Mouse (Mus musculus) kidney, adult 9 months (tissue): ENCODE data around the gene Setd6.

ENCODE experiments used
- DNase-seq: peaks from one replicate; pipeline ENCODE4 v3.0.0; 2022

The Setd6 gene

DNA sequence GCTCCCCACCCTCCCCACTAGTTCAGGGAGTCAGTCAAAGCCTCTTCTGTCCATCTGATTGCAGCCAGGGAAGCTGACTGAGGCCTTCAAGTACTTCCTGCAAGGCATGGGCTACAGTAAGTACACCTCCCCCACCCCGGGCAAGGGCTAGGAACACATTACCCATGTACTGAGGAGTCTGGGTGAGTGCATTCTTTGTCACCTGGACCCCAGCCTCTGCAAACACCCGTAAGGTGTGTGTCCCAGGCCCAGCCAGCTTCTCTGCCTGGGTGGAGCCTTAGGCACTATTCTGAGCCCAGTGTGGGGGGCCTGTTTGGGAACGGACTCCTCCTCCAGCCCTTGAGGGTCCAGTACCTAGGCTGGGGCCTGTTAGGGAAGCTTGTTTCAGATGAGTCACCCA lies 4.7 kb upstream of the Setd6 start:
- no peak for DNase-seq

DNA sequence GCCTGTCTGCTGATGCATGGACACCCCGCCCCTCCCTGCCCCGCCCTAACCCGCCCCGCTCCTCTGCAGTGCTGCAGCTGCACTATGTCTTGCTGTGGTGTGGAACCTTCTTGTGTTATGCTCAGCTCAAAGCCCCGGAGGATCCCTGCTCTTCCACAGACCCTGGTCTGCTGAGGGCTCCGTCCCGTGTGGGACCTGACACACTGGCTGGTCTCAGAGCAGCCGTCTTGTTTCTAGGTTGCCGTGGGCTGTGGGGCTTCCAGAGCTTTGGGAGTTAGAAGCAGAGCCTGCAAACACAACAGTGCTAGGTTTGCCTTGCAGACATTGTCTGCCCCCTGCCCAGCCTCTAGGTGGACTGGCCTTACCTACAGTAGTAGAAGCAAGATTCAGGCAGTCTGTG lies 3.3 kb upstream of the Setd6 start:
- no peak for DNase-seq

DNA sequence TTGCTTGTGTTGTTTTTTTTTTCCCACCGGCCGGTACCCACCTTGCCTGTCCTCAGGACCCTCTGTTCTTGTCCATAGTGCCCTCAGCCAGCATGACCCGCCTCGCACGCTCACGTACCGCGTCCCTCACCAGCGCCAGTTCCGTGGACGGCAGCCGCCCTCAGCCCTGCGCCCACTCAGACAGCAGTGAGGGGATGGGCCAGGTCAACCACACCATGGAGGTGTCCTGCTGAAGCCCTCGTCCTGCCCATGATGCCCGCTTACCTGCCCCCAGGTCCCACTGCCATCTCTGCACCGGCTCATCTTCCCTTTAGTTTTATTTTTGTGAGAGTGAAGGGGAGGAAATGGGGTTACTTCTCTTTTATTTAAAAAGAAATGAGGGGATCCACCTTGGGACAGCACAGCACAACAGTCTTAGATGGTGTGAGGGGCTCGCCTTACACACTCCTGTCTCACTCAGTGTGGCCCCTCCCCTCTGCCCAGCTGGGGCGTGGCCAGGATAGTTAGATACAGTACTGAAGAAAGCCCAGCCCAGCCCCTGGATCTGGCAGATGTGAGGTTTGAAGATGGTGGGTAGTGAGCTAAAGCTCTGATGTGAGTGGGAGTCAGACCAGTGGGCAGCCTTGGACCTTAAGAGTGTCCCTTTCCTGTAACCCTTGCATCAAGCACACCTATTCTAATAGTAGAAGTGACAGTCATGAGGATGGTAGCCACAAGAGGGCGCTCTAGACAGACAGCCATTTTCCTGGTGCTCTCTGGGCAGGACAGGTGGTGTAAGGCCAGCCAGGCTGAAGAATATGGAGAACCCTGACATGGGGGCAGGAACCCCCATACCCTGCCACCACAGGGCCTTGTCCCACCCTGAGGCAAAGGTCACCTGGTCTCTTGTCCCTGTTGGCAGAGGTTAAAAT lies 2.3 kb upstream of the Setd6 start:
- peak; percentile 84 for DNase-seq

DNA sequence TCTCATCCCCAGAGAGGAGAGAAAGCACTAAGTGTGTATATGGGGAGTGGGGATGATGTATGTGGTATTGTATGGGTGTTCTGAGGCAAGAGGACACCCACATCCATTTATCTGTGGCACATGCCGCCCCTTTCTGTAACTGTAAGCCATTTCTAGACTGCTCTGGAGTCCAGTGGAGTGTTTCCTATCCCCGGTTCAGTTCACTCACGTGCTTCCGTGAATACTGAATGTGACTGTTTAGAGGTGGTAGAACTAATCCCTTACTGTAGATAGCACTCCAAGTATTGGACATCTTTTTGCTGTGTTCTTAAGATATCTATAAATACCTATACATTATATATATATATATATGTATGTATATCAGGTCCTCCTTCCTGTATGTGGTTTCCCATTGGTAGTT lies 1.3 kb upstream of the Setd6 start:
- DNase-seq = no peak

DNA sequence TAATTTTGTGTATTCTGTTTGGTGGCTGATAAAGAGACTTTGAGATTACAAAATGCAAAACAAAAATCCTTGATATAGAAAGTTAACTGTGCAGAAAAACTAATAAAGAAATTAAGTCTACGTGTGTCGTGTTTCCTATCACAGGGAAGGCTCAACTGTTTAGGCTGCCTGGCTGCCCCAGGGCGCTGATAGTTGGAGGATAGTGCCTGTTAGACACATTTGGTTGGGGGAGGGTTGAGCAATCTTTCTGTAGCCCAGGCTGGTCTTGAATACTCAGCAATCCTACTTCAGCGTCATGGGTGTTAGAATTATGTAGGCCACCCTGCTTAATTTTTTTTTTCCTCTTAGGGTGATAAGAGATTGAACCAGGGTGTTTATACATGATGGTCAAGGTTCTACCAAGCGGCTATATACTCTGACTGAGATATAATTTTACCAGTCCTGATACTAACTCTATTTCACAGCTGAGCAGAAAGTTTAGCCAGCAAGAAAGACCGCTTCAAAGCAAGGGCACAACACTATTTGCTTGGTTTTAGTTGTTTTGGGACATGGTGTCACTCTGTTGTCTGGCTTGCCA lies 756 bp upstream of the Setd6 start:
- DNase-seq = no peak

DNA sequence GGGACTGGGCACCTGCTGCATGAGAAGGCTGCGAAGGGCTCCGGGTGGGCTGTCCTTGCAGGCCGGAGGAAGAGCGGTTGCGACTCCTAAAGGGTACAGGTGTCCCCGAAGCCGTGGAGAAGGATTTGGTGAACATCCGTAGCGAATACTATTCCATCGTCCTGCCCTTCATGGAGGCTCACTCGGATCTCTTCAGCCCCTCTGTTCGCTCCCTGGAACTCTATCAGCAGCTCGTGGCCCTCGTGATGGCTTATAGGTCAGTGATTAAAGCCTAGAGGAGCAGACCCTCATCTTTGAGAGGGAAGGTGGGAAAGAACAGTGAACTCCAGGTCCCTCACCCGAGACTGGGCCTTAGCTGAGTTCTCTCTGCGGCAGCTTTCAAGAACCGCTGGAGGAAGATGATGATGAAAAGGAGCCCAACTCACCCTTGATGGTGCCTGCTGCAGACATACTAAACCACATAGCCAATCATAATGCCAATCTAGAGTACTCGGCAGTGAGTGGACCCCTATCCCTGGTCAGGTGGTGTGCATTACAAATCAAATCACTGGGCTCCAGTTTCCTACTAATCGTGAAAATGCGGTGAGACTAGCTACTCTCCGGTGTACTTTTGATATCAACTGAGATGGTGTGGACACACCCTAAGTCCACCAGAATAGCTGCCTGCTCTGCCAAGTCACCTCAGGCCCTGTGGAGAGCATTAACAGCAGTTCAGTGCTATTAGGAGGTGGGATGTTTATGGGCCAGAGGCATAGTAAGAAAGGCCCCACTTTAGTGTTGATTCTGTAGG lies 1.1 kb downstream of the Setd6 start:
- DNase-seq = no peak

DNA sequence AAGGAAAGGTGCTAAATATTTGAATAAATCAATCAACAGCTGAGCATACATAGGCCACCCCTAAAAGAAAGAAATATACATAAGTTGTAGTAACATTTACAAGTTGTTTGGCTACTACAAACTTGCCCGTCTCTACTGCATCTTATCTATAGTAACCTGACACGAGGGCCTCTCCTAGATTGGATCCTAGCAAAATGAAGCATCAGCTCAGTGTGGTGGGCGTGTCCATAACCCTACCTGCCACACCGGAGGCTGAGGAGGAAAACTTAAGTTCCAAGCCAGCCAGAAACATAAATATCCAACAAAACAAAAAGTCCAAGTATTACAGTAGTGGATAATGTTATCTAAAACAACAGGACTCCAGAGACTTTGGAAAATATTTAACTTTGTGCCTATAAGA lies 11.9 kb downstream of the Setd6 start:
- DNase-seq = no peak

DNA sequence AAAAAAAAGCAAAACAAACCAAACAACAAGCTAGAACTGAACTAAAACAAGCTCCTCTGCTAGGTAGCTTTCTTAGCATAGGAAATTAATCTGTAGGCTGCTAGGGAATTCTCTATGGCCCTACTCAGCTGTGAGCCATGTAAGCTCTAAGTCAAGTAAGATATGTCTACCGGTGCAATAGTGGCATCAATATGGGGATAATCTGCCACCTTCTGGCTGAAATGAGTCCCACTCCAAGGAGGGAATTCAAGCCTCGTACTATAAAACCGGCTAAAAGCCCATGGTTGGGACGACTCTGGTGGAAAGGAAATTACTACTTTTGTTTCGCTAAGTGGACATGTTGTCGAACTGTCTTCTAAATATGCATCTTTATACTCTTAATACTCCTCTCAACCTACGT lies 22.9 kb downstream of the Setd6 start:
- DNase-seq = peak; percentile 50

DNA sequence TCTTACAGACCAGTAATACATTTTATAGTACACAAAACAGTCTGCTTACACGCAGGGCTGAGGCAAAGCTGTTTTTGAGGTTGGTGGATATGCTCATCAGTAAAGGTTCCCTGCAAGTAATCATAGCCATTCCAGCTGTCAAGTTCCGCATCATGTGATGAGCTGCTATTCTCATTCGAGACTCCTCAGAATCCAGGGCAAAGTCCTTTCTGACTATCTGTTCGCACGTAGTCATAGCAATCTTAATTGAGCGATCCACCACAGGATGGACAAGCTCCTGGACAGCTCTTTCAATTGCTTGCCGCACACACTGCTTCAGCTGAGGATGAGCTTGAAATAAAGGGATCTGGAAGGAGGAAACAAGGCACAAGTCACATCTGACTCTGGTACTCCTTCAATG lies 26.1 kb downstream of the Setd6 start:
- DNase-seq = peak; percentile 44

DNA sequence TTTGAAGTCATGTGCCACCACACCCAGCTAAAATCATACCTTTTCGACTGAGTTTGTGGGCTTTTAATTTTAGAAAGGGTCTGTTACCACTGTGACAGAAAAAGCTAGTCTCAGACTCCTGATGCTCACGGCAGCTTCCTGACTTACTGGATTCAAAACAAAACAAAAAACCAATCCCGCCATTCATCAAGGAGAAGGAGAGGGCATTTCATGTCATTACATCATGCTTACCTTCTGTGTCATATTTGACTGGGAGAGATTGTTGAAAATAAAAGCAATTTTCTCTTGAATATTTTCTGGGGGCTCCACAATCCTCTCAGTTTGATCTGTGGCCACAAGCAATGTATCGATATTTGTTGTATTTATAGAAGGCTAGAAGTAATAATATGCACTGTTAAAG lies 32.3 kb downstream of the Setd6 start:
- DNase-seq = no peak

DNA sequence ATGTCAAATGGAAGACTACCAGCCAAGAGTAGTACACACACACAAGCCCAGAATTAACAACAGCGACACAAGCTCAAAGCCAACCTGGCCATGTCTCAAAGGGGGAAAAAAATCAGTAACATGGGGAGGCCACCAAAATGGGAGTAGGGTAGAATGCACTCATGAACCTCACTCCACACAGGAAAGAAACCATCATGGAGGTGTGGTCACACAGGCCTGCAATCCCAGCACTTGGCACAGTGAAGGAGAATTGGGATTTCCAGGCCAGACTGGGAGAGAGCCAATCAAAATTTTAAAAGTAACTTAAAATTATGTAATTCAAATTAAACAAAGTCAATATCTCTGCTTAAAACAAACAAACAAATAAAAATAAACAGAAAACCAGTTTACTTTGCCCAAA lies 36.2 kb downstream of the Setd6 start:
- DNase-seq = no peak

DNA sequence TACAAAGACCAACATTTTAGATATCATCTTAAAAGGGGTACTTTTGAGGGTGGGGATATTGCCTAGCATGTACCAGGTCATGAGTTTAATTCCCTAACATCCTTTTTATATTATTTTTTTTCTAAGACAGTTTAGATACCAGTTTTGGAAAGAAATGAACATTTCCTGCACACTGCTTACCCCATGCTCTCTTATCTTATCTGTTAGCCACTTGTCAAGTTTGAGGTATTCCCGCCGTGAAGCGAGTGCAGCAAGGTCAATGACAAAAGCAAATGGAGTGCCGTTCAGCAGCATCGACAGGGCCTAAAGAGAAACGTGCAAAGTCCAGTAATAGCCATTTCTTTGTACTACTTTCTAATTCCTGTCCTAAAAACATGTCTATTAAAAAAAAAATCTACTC lies 44.6 kb downstream of the Setd6 start:
- DNase-seq = no peak

DNA sequence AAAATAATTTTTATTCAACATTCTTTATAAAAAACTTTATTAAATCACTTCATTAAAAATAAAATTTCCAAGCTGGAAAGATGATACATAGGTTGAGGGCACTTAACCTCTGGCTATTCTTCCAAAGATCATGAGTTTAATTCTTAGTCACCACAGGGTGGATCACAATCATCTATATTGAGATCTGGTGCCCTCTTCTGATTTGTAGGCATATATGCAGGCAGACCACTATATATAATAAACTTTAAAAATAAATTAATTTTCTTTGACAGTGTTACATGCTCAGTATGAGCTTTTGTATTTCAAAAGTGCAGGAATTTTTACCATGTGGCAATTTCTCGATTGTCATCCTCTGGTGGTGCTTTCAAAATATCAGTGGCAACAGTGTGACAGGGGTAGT lies 48.5 kb downstream of the Setd6 start:
- no peak for DNase-seq
